Mouse (Mus musculus): ENCODE data around the gene Lrrc4. TPM values are rescaled to one million over a fixed set of nuclear protein-coding genes. Genes with fewer than 3 reads are reported as not detected.

Lrrc4 gene
- total RNA-seq, 2 experiments from 2014 or later: 97.7 to 101 TPM

DNA sequence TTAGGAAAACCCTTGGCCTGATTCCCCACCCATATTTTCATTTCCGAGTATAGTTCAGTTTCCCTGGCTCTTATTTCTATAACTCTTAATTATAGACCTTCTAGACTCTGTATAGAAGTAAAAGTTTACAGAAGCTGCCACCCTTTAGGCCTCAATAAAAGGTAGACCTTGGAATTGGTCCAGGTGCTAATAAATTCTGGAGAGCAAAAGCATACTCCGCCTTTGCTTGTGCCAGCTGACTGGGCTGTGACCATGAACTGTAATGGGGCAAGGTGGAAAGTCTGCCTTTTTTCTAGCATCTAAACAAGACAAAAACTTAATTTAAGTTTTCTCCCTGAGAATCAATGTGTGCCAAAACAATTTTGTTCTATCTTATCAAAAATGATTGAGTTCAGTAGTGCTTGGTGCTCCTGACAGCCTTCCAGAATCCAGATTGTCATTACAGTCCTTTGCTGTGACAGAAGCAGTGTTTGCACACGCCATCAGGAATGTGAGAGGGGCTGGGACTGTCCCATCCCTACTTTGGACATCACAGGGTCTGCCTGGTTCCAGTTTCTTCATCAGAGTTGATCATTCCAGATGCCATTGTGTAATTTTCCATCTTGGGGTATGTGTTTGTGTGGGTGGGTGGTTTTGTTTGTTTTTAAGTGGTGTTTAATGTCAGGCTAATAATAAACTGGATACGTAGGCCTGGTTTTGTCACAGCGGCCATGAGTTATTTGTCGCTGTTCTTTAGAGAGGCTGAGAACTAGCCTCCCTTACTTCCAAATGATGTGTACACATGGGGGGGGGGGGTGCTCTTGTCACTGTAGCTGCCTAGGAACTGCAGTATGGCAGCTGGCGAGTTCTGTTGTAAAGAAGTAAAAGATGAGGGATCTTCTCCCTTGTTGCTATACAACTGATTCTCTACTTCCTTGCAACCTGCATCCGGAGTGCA lies 149.8 kb downstream of the Lrrc4 start:
- no peak for DNase-seq (ENCODE audit: low spot score in 2 of 2)

DNA sequence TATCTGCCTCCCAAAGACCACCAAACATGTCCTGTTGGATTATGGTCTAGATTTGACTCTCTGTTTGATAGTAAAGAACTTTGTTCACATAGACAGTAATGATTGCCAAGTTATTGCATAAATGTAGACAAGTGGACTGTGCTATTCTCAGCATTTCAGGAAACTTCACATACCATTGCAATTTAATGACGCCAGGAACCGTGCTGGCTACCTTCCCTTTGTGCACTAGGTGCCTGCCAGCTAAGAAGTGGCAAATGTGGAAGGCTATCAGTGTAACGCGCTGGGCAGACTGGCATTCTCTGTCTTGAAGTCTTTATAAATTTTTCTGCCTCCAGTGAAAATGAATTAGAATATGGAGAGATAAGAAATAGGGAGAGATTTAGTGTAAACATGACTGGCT lies 151.0 kb downstream of the Lrrc4 start:
- no peak for DNase-seq (ENCODE audit: low spot score in 2 of 2)

DNA sequence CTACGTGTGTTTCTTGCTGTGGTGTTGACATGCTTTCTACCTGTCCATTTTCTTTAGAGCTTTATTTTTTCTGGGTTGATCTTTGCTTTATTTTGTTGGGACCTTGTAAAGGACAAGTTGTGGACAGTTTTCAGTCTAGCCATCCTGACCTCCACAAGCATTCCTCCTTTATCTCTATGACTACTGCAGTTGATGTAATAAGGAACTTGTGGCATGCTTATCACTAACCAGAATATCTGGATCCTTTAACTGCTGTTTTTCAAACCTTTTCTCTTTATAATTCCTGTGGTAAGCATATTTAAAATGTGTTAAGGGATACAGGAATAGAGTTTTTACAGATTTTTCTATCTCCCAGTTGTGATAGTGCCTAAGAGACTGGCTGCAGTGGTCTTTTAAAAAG lies 152.7 kb downstream of the Lrrc4 start:
- no peak for DNase-seq (ENCODE audit: low spot score in 2 of 2)

DNA sequence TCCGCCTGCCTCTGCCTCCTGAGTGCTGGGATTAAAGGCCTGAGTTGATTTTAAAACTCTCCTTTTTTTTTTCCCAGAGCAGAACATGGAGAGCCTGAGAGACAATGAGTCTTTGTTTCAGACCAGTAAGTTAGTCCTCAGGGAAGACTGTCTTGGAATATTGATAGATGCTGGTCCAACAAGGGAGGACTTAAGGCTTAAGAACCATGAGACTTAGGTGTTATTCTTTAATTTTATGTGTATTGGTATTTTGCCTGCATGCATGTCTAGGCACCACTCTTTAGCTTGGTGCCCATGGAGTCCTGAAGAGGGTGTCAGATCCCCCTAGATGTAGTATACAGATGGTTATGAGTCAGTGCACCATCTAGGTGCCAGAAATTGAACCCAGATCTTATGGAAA lies 156.9 kb downstream of the Lrrc4 start:
- DNase-seq (ENCODE audit: low spot score in 2 of 2): no peak

DNA sequence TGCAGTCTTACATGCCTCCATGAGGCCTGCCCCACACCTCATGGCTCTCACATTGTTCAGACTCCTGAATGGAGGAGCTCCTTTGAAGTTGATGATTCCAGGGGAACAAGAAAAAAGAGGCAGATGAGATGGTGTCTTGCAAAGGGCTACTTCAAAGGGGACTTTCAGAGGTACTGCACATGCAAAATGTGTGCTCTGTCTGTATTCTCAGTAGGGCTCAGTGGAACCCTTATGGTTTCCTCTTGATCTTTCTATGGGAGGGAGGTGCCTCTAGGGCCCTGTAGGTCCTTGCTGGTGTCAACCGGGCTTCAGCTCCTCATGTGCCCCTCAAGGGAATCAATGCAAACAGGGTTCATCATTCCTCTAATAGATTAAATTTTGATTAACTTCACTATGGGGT lies 159.2 kb downstream of the Lrrc4 start:
- no peak for DNase-seq (ENCODE audit: low spot score in 2 of 2)

- DNase-seq (ENCODE audit: low spot score in 2 of 2): no peak
These were observed 162.3 kb downstream of the Lrrc4 start for GRCm38 (mm10) chr6:28669251-28669650.

GRCm38 (mm10) chr6:28667586-28667985 lies 164.0 kb downstream of the Lrrc4 start:
- DNase-seq (ENCODE audit: low spot score in 2 of 2): no peak

GRCm38 (mm10) chr6:28664716-28665115 lies 166.8 kb downstream of the Lrrc4 start:
- no peak for DNase-seq (ENCODE audit: low spot score in 2 of 2)

- DNase-seq (ENCODE audit: low spot score in 2 of 2): no peak
These were observed 167.9 kb downstream of the Lrrc4 start for GRCm38 (mm10) chr6:28663670-28664069.

DNA sequence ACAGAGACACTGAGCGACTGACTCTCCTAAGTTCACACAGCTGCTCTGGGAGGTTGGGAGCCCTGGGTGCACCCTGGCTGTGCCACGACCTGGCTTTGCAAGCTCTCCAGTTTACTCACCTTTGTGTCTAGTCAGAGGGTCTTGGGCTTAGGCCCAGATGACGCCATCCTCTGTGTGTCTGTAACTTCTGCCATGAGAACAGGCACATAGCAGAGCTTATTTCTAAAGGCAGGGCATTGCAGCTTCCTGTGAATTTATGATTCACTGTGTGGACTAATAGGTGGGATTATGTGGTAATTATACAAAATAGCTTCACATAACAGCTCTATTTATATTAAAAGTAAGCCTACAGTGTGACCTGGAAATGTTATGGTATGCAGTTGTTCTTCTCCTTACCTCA lies 168.5 kb downstream of the Lrrc4 start:
- no peak for DNase-seq (ENCODE audit: low spot score in 2 of 2)

DNA sequence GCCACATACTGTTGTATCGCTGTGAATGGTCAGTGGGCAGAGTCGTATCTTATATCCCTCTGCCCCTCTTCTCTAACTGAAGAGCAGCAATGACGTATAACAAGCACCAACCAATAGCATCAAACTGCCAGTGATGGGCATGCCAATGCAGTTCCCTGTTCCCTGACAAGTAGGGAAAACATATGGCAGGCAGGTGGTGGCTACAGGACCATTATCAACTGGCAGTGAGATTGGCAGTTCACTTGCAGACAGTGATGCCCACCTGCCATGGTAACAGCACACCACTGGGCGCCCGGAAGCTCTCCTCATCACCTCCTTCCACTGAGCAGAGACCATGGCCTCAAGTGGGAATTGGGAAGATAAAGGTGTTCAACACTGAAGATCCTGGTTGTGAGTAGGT lies 175.0 kb downstream of the Lrrc4 start:
- no peak for DNase-seq (ENCODE audit: low spot score in 2 of 2)

DNA sequence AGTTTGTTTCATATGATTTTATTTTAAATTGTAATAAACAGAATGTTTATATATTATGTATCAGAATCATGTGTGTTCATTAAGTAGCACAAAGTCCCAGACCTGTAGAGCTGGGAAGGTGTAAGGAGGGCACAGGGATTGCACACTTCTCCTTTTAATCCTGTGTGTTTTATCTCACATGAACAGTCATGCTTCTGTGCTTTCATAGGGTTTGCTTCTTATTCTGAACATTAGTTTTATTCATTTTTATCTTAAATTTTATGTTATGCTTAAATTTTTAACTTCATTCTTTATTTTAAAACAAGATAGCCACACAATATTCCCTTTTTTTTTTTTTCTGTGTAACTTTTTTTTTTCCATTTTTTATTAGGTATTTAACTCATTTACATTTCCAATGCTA lies 186.3 kb downstream of the Lrrc4 start:
- no peak for DNase-seq (ENCODE audit: low spot score in 2 of 2)

DNA sequence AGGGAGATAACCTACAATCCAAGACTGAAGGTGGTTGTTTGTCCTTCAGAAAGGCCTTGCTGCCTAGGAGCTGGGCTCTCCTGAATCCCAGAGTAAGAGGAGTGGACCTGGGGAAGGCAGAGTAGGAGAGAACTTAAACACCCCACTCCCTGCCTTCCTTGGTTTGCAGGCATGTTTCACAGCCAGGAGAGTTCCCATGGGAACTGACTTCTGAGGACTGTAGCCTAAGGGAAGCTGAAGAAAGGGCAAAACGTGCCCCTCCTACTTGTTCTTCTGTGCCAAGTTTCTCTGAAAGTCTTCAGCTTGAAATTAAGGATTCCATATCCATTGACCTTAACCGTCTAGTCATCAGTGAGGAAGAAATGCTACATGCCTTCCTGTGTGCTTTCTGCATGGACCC lies 188.6 kb downstream of the Lrrc4 start:
- no peak for DNase-seq (ENCODE audit: low spot score in 2 of 2)

GRCm38 (mm10) chr6:28640088-28640487 lies 191.5 kb downstream of the Lrrc4 start:
- DNase-seq (ENCODE audit: low spot score in 2 of 2): no peak

- DNase-seq (ENCODE audit: low spot score in 2 of 2): no peak
These were observed 195.8 kb downstream of the Lrrc4 start for GRCm38 (mm10) chr6:28635531-28636348.

- no peak for DNase-seq (ENCODE audit: low spot score in 2 of 2)
These were observed 196.5 kb downstream of the Lrrc4 start for GRCm38 (mm10) chr6:28635092-28635491.

DNA sequence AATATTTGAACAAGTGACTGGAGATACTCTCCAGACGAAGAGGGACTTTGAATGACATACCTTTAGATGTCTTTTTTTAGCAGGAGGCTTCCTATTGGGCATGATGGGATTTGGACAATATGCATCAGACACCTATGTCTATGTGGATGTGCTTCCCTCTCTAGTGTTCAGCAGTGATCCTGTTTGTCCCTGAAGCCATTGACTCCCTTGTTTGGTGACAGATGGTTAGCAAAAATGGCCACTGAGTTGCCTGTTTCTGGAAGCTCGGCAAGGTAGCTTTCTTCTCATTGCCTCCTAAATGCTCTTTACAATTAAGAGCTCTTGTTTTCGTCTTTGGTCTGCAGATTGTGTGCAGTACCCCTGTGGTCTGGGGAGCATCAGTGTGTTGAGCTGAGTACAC lies 197.9 kb downstream of the Lrrc4 start:
- DNase-seq (ENCODE audit: low spot score in 2 of 2): no peak

- DNase-seq (ENCODE audit: low spot score in 2 of 2): no peak
These were observed 198.4 kb downstream of the Lrrc4 start for GRCm38 (mm10) chr6:28633120-28633519.

DNA sequence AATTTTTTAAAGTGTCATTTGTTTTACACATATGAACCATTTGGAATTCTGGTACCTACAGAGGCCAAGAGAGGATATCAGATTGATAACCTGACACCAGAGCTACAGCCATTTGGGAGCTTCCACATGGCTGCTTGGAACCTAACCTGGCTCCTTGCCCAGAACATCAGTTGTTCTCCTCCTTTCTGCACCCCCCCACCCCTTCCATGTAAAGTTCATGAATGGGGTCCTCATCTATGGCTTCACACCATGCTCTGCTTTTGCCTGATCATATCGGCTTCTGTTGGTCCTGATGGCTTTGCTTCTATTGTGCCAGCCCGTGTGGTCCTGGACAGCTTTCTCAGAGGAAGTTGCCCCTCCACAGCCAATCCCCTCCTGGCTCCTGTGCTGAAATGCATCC lies 200.6 kb downstream of the Lrrc4 start:
- no peak for DNase-seq (ENCODE audit: low spot score in 2 of 2)

DNA sequence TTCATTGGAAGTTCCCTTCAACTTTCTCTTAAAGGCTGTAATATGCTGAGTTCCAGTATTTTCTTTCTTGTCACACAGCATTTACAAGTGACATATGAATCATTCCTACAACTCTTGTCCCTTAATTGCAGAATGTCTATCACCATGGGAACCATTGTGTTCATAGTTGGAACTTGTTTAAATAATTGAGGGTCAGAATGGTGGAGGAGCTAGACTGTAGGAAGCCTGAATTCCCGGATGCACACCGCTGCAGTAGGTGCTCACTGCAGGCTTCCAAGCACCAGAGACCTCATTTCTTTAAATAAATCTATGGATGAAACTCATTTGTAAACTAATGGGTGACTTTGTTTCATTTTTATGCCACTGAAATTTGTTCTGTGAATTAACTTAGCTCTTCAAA lies 201.7 kb downstream of the Lrrc4 start:
- peak in 1 of 2 experiments; percentile 34 for DNase-seq (ENCODE audit: low spot score in 2 of 2)

- DNase-seq (ENCODE audit: low spot score in 2 of 2): no peak
These were observed 203.1 kb downstream of the Lrrc4 start for GRCm38 (mm10) chr6:28628408-28628807.

- DNase-seq (ENCODE audit: low spot score in 2 of 2): no peak
These were observed 208.6 kb downstream of the Lrrc4 start for GRCm38 (mm10) chr6:28622963-28623362.

Measured in layer of hippocampus, adult 18-20 months (tissue).